ENCODE assay signal across 21 mouse cellular contexts in the genomic region with DNA sequence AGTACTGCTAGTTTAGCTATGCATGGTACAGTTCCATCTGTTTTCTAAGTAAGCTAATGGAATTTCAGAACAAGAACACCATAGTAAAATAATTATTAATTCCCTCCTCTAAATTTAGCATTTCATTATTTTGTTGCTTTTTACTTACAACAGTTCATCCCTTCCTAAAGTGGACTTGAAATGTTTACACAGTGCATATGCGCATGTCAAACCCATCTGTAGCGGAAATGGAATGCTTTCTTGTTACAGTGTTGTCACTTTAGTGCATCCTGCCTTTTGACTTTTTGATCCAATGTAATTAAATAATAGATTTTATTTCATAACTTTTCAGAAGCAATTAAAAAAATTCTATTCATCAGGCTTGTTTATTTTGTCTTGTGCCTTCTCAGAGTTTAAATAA.
DNase-seq lines count a peak whose midpoint lies in the region; ATAC-seq and TF ChIP-seq lines count a peak whose summit lies in the region.
"Had no signal": no experiment of that assay in that cellular context is flagged by ENCODE, and none has a peak within 500 bp of the region (broad histone marks: within the 10 kb centered on the region; RNA-seq: fewer than 3 reads in every experiment).

No protein-coding gene starts in this region.

- TF ChIP-seq POLR2A in lung, adult 2 months (IDR thresholded peaks at IDR 0.05; ENCODE audit: borderline replicate concordance, extremely low read depth, low read depth, low read length) = no peak

- no peak overlapping the region for H3K4me3 ChIP-seq in kidney, postnatal 0 days (replicated peaks; ENCODE audit: low read depth, low read length)
- H3K4me3 ChIP-seq in lung, embryonic 14.5 days (ENCODE audit: low read depth, low read length) = no peak overlapping the region
- H3K4me3 ChIP-seq in lung, postnatal 0 days (ENCODE audit: low read depth, low read length) = no peak overlapping the region
- no peak overlapping the region for H3K4me3 ChIP-seq in lung, embryonic 16.5 days (ENCODE audit: low read length)
- no peak overlapping the region for H3K4me3 ChIP-seq in lung, adult 2 months (replicated peaks; ENCODE audit: extremely low read depth, low read depth, low read length)

- no peaks in the 10 kb centered on the region for H3K4me1 ChIP-seq in kidney, postnatal 0 days (replicated peaks; ENCODE audit: insufficient read depth, low read length)
- H3K4me1 ChIP-seq in lung, embryonic 14.5 days (ENCODE audit: insufficient read depth) = no peaks in the 10 kb centered on the region
- H3K4me1 ChIP-seq in lung, postnatal 0 days (ENCODE audit: insufficient read depth, low read depth, low read length) = no peaks in the 10 kb centered on the region
- H3K4me1 ChIP-seq in lung, embryonic 16.5 days (replicated peaks; ENCODE audit: control insufficient read depth, insufficient read depth, low read length) = no peaks in the 10 kb centered on the region
- H3K4me1 ChIP-seq in lung, adult 2 months (ENCODE audit: control insufficient read depth, insufficient read depth, low read length) = no peaks in the 10 kb centered on the region

- no peak overlapping the region for H3K4me2 ChIP-seq in kidney, postnatal 0 days (ENCODE audit: low read length)
- H3K4me2 ChIP-seq in lung, embryonic 14.5 days = no peak overlapping the region
- H3K4me2 ChIP-seq in lung, postnatal 0 days (replicated peaks; ENCODE audit: low read depth, low read length) = no peak overlapping the region
- no peak overlapping the region for H3K4me2 ChIP-seq in lung, embryonic 16.5 days (ENCODE audit: low read depth, low read length)

- DNase-seq in kidney, postnatal 0 days (ENCODE audit: low spot score) = peak; percentile 59
- DNase-seq in kidney, adult 9 months = no peak
- peak; percentile 46 for DNase-seq in lung, embryonic 14.5 days
- no peak for DNase-seq in lung, postnatal 0 days (ENCODE audit: low spot score)
- DNase-seq in lung, adult 2 months = no peak
- DNase-seq: adrenal gland, adult 2 months; adrenal gland, adult 8-10 months; adrenal gland, postnatal 10 days; adrenal gland, postnatal 14 days; adrenal gland, postnatal 25 days; adrenal gland, postnatal 36 days; B cell, adult 2 months; cerebellum, adult 11 months; cerebellum, adult 11-12 months; cerebellum, adult 18-20 months had no signal

- no peak overlapping the region for H3K9ac ChIP-seq in kidney, postnatal 0 days (ENCODE audit: low read depth, low read length)
- no peak overlapping the region for H3K9ac ChIP-seq in lung, embryonic 14.5 days
- H3K9ac ChIP-seq in lung, postnatal 0 days (replicated peaks; ENCODE audit: low read depth) = no peak overlapping the region
- no peak overlapping the region for H3K9ac ChIP-seq in lung, embryonic 16.5 days (ENCODE audit: low read length)

- 82% methylated on average over 2 of the region's 2 CpGs for WGBS in kidney, postnatal 0 days
- 54% methylated on average over 2 of the region's 2 CpGs for WGBS in lung, embryonic 14.5 days
- 52% methylated on average over 2 of the region's 2 CpGs for WGBS in lung, postnatal 0 days
- WGBS in lung, embryonic 16.5 days = 56% methylated on average over 2 of the region's 2 CpGs
- 79% methylated on average over 2 of the region's 2 CpGs for WGBS in lung, adult 2 months

- TF ChIP-seq CTCF in kidney, postnatal 0 days (IDR thresholded peaks at IDR 0.05; ENCODE audit: low read depth) = no peak
- no peak for TF ChIP-seq CTCF in lung, embryonic 14.5 days (IDR thresholded peaks at IDR 0.05; ENCODE audit: low read depth)
- no peak for TF ChIP-seq CTCF in lung, postnatal 0 days (IDR thresholded peaks at IDR 0.05)
- no peak for TF ChIP-seq CTCF in lung, adult 2 months (IDR thresholded peaks at IDR 0.05; ENCODE audit: insufficient read depth, low read length)

- TF ChIP-seq EP300 in lung, postnatal 0 days (IDR thresholded peaks at IDR 0.05) = no peak

- H3K9me3 ChIP-seq in kidney, postnatal 0 days (replicated peaks; ENCODE audit: low read length) = no peaks in the 10 kb centered on the region
- no peaks in the 10 kb centered on the region; the same call in 1 of the 2 replicates for H3K9me3 ChIP-seq in lung, embryonic 14.5 days (ENCODE audit: low read depth, low read length)
- H3K9me3 ChIP-seq in lung, postnatal 0 days (ENCODE audit: low read length) = no peaks in the 10 kb centered on the region
- no peaks in the 10 kb centered on the region for H3K9me3 ChIP-seq in lung, embryonic 16.5 days (ENCODE audit: control insufficient read depth, low read length)
- H3K9me3 ChIP-seq: G1E had no signal

- no peak for ATAC-seq in kidney, postnatal 0 days (replicated peaks; ENCODE audit: low FRiP score, low read depth)
- ATAC-seq in lung, embryonic 14.5 days (ENCODE audit: insufficient read depth) = no peak
- no peak for ATAC-seq in lung, postnatal 0 days
- peak; percentile 56; the same call in 1 of the 2 replicates for ATAC-seq in lung, embryonic 16.5 days (ENCODE audit: low read depth)
- ATAC-seq: activated CD4-positive, CD25-positive, alpha-beta regulatory T cell, adult 4 months; CD4-positive, CD25-positive, alpha-beta regulatory T cell, adult 4 months; Patski had no signal

- no peaks in the 10 kb centered on the region for H3K27me3 ChIP-seq in kidney, postnatal 0 days (ENCODE audit: insufficient read depth, low read length)
- H3K27me3 ChIP-seq in lung, embryonic 14.5 days (ENCODE audit: insufficient read depth, low read length) = no peaks in the 10 kb centered on the region
- H3K27me3 ChIP-seq in lung, postnatal 0 days (replicated peaks; ENCODE audit: insufficient read depth, low read length) = no peaks in the 10 kb centered on the region
- no peaks in the 10 kb centered on the region for H3K27me3 ChIP-seq in lung, embryonic 16.5 days (ENCODE audit: control insufficient read depth, insufficient read depth, low read depth, low read length)
- H3K27me3 ChIP-seq: CH12.LX, Patski had no signal

- no peak overlapping the region for H3K27ac ChIP-seq in kidney, postnatal 0 days
- H3K27ac ChIP-seq in lung, embryonic 14.5 days (ENCODE audit: low read depth) = no peak overlapping the region
- H3K27ac ChIP-seq in lung, postnatal 0 days (ENCODE audit: low read length) = no peak overlapping the region
- no peak overlapping the region for H3K27ac ChIP-seq in lung, embryonic 16.5 days (ENCODE audit: low read length)

- no peaks in the 10 kb centered on the region for H3K36me3 ChIP-seq in kidney, postnatal 0 days (ENCODE audit: insufficient read depth, low read length)
- H3K36me3 ChIP-seq in lung, embryonic 14.5 days (ENCODE audit: insufficient read depth) = no peaks in the 10 kb centered on the region
- H3K36me3 ChIP-seq in lung, postnatal 0 days (ENCODE audit: insufficient read depth, low read length) = no peaks in the 10 kb centered on the region
- H3K36me3 ChIP-seq in lung, embryonic 16.5 days (ENCODE audit: control insufficient read depth, insufficient read depth, low read length) = no peaks in the 10 kb centered on the region
- H3K36me3 ChIP-seq: G1E had no signal

Comparison
In these comparisons a context has a peak if more than half of its experiments do, and no peak if none do; other contexts are left out.
1. DNase-seq: peak in kidney, postnatal 0 days (single experiment) and lung, embryonic 14.5 days (single experiment); none in kidney, adult 9 months (single experiment), lung, postnatal 0 days (single experiment) and lung, adult 2 months (single experiment).